Mouse (Mus musculus) embryonic fibroblast, embryonic 13.5 days (primary cell): Measurements from ENCODE around the gene Dido1.

Experiments
- CTCF ChIP-seq: IDR thresholded peaks from 2 replicates; pipeline ENCODE4 v1.5.1; 2011; ENCODE audit warnings: mild to moderate bottlenecking, control low read depth, low read length, moderate library complexity, borderline replicate concordance; ENCODE audit not compliant: insufficient read depth
- POLR2A ChIP-seq: IDR thresholded peaks from 2 replicates; pipeline ENCODE4 v1.6.1; 2011; ENCODE audit warnings: low read depth, mild to moderate bottlenecking, control low read depth, low read length, moderate library complexity

- no peak for TF ChIP-seq POLR2A
- TF ChIP-seq CTCF, result no peak
These were observed 2.4 kb upstream of the Dido1 start for GRCm38 (mm10) chr2:180712037-180712689.
